Mouse (Mus musculus) layer of hippocampus, adult 2 months (tissue): ENCODE measurements around the gene Atrnl1. TPM values are rescaled to one million over a fixed set of nuclear protein-coding genes. Genes with fewer than 3 reads are reported as not detected.

Source experiments
- DNase-seq, 2 experiments: peaks; one replicate each; pipeline ENCODE4 v3.0.0; 2022; ENCODE audit warnings: low spot score in 2 of 2
- H3K27ac ChIP-seq: fragments of 200-600 bp; 2 replicates; pipeline ENCODE4 v1.8.1; 2022
- H3K4me3 ChIP-seq: fragments of 200-600 bp; 2 replicates; pipeline ENCODE4 v1.8.1; 2022; ENCODE audit warnings: mild to moderate bottlenecking
- CTCF ChIP-seq: fragments of 200-600 bp; conservative IDR thresholded peaks from 2 replicates; pipeline ENCODE4 v1.8.1; 2022; ENCODE audit warnings: antibody characterized with exemption, mild to moderate bottlenecking, moderate library complexity
- total RNA-seq, 2 experiments: library from RNA; stranded (reverse); gene quantifications; 2 replicates each; pipeline ENCODE4 v1.2.3; 2021

The Atrnl1 gene
- total RNA-seq, 2 experiments from 2014 or later = 67.2 to 69.7 TPM

DNA sequence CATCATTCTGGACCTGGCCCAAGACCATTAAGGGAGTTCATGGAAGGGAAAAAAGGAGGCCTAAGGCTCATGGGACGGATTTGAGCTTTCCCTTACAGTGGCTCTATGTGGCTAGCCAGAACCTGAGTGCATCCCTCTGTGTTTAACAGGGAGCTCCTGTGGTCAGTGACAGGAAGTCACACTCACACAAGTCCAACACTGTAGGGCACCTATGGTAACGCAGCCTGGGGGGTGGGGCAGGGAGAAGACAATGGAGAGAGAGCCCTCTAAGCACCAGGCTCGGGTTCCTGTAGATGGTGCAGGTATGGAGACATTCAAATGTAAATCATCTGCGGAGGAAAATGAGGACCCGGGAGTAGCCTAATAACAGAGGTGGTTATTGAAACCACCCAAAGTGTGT is 501.3 kb downstream of the Atrnl1 start:
- DNase-seq = no peak
- Histone ChIP-seq H3K4me3 (no peak overlapping the region), H3K27ac (no peak overlapping the region)
- no peak for TF ChIP-seq CTCF

- Histone ChIP-seq H3K27ac (no peak overlapping the region), H3K4me3 (no peak overlapping the region)
- DNase-seq = no peak
- no peak for TF ChIP-seq CTCF
Observed at GRCm38 (mm10) chr19:58113092-58113731, 502.4 kb downstream of the Atrnl1 start.

- H3K4me3 ChIP-seq = peak overlapping the region; percentile 43
- DNase-seq = no peak
- H3K27ac ChIP-seq = peak overlapping the region; percentile 36; the same call in 1 of the 2 replicates
- no peak for TF ChIP-seq CTCF
Observed at GRCm38 (mm10) chr19:58117595-58117994, 506.8 kb downstream of the Atrnl1 start.

GRCm38 (mm10) chr19:58118141-58118835 is 507.5 kb downstream of the Atrnl1 start:
- peak; percentile 51 to 65 for DNase-seq
- TF ChIP-seq CTCF = peak; percentile 82
- H3K27ac ChIP-seq = peak overlapping the region; percentile 36
- peak overlapping the region; percentile 43 for H3K4me3 ChIP-seq

DNA sequence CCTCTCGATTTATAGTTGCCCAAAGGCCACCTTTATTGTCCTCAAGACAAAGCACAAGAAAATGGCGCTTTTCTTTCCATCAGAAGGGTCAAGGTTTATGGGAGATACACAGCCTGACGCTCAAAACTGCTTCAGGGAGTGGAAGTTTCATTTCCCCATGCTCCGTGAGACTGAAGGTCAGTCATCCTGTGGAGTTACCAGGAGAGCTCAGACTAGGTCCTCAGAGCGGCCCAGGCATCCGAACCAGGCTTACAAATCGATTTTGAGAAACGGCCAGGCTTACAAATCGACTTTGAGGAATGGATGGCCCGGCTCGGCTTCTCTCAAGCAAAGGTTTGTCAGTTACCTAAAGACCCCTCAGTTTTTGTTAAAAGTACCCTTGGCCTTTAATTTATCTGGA is 508.0 kb downstream of the Atrnl1 start:
- DNase-seq = no peak
- H3K4me3 ChIP-seq = no peak overlapping the region
- no peak overlapping the region for H3K27ac ChIP-seq
- TF ChIP-seq CTCF = no peak

GRCm38 (mm10) chr19:58119681-58120173 is 508.9 kb downstream of the Atrnl1 start:
- no peak overlapping the region for H3K27ac ChIP-seq
- no peak for DNase-seq
- no peak for TF ChIP-seq CTCF
- no peak overlapping the region for H3K4me3 ChIP-seq

DNA sequence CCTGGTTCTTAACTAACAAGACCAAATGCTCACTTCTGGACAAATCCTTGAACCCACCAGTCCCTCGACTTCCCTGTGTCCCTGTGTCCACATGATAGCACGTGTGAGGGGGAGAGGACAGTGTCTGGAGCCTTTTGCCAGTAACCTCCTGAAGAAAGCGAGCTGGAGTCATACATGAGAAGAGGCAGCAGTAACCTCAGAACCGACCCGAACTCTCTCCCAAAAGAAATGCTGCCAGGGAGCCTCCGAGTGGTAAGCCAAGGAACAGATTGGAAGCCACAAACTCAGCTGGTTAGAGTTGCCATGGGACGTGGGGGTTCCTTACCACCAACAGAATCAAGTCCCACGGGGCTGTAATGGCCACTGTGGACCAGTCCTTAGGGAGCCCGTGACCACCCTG is 509.8 kb downstream of the Atrnl1 start:
- no peak overlapping the region for H3K4me3 ChIP-seq
- TF ChIP-seq CTCF = no peak
- no peak for DNase-seq
- no peak overlapping the region for H3K27ac ChIP-seq

GRCm38 (mm10) chr19:58121628-58122027 is 510.8 kb downstream of the Atrnl1 start:
- H3K27ac ChIP-seq = no peak overlapping the region
- TF ChIP-seq CTCF = no peak
- no peak for DNase-seq

GRCm38 (mm10) chr19:58123620-58124019 is 512.8 kb downstream of the Atrnl1 start:
- no peak overlapping the region for H3K4me3 ChIP-seq
- TF ChIP-seq CTCF = no peak
- H3K27ac ChIP-seq = no peak overlapping the region
- no peak for DNase-seq

More at GRCm38 (mm10) chr19:58121628-58122027, 510.8 kb downstream of the Atrnl1 start:
- no peak overlapping the region for H3K4me3 ChIP-seq

GRCm38 (mm10) chr19:58124566-58124965 is 513.7 kb downstream of the Atrnl1 start:
- TF ChIP-seq CTCF = no peak
- Histone ChIP-seq H3K27ac (no peak overlapping the region), H3K4me3 (no peak overlapping the region)
- DNase-seq = no peak

- Histone ChIP-seq H3K27ac (no peak overlapping the region), H3K4me3 (no peak overlapping the region)
- no peak for TF ChIP-seq CTCF
- no peak for DNase-seq
Observed at GRCm38 (mm10) chr19:58125010-58125409, 514.2 kb downstream of the Atrnl1 start.

GRCm38 (mm10) chr19:58131896-58132295 is 521.1 kb downstream of the Atrnl1 start:
- Histone ChIP-seq H3K4me3 (no peak overlapping the region), H3K27ac (no peak overlapping the region)
- DNase-seq = no peak
- TF ChIP-seq CTCF = no peak

DNA sequence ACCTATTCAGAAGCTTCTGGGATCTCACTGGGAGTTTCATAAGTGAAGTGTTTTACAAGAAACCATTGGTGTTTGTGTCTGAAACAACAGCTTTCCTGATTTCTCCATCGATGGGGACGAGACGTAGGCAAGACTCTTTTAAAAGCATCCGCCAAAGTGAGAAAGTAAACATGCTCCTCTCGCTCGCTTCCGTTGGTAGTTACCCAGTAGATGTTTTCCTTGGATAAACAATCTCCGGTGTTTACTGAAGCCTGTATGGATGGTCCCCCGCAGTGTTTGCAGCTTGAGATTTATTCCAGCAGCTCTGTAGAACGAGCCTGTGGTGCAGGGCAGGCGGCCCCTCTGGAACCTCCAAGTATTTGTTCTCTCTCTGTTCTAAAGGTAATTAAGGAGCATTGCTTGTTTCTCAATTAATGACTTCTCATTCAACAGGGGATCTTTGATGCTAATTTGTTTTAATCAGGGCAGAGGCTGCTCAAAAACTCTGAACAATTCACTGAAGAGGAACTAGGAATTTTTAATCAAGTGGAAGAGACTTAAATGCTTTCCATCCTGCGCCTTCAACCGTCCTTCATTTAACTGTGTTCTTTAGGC is 529.5 kb downstream of the Atrnl1 start:
- Histone ChIP-seq H3K4me3 (no peak overlapping the region), H3K27ac (no peak overlapping the region)
- no peak for DNase-seq
- TF ChIP-seq CTCF = no peak
